Mouse (Mus musculus) megakaryocyte, embryonic 14.5 days (primary cell): ENCODE measurements around the gene Fgf11.

ENCODE experiments used
- FLI1 ChIP-seq: IDR thresholded peaks from 2 replicates; pipeline ENCODE4 v1.6.1; 2012; ENCODE audit warnings: low read length, inconsistent platforms, mixed read lengths
- GATA1 ChIP-seq: IDR thresholded peaks from 3 replicates; pipeline ENCODE4 v1.6.1; 2012; ENCODE audit warnings: mixed read lengths, low read length, inconsistent platforms, borderline replicate concordance

DNA sequence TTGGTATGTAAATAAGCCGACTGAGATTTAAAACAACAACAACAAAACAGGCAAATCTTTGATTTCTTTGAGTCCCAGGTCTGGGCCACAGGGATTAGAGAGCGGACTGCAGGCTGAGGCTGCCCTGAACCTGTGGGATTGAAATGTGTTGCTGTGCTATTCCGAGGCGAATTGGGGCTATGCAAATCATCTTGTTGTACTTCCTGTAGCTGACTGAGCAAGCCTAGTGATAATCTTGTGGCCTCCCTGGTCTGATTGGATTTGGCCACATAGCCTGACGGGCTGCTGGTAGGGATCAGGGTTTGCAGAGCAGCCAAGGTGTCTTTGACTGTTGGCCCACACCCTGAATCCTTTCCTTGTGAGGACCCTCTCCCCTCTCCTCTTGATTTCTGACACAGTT, 26.7 kb downstream of the Fgf11 start:
- TF ChIP-seq GATA1 = no peak
- no peak for TF ChIP-seq FLI1
